Mouse (Mus musculus) embryonic facial prominence, embryonic 10.5 days (tissue): Measurements from ENCODE around the gene Dzip1. TPM values are rescaled to one million over a fixed set of nuclear protein-coding genes. Genes with fewer than 3 reads are reported as not detected.

ENCODE experiments used
- DNase-seq: peaks from one replicate; pipeline ENCODE4 v3.0.0-alpha.2; 2017; ENCODE audit warnings: low spot score
- H3K27ac ChIP-seq: fragments of 300-500 bp; sonication (generic); replicated peaks from 2 replicates; pipeline ENCODE4 v1.5.1; 2016; ENCODE audit warnings: mild to moderate bottlenecking
- H3K27me3 ChIP-seq: fragments of 300-500 bp; sonication (generic); replicated peaks from 2 replicates; pipeline ENCODE4 v1.6.1; 2016; ENCODE audit warnings: low read depth, mild to moderate bottlenecking; ENCODE audit not compliant: poor library complexity, severe bottlenecking
- H3K36me3 ChIP-seq: fragments of 300-500 bp; sonication (generic); replicated peaks from 2 replicates; pipeline ENCODE4 v1.6.1; 2016; ENCODE audit warnings: mild to moderate bottlenecking, moderate library complexity
- H3K4me1 ChIP-seq: fragments of 300-500 bp; sonication (generic); 2 replicates; pipeline ENCODE4 v1.6.1; 2016
- H3K4me3 ChIP-seq: fragments of 300-500 bp; sonication (generic); 2 replicates; pipeline ENCODE4 v1.5.1; 2016; ENCODE audit warnings: mild to moderate bottlenecking, moderate library complexity
- H3K9me3 ChIP-seq: fragments of 300-500 bp; sonication (generic); 2 replicates; pipeline ENCODE4 v1.6.1; 2016; ENCODE audit warnings: mild to moderate bottlenecking
- WGBS: fragments of 180-500 bp; shearing (Covaris S2); methylation state at CpG from one replicate; pipeline ENCODE4 v1.1.7; 2016; 5-methylcytosine and 5-hydroxymethylcytosine counted together
- polyA plus RNA-seq: library from polyadenylated mRNA; unstranded; fragments of >200 nt; fragmentation: Nextera tagmentation; extraction: Ambion mirVana; gene quantifications from 2 replicates; pipeline ENCODE4 v1.2.1, GENCODE M21; 2016

Dzip1 gene
- 23.3 and 25.5 TPM in 2 replicates for polyA plus RNA-seq

GRCm38 (mm10) chr14:118924673-118925615 is at the start of gene Dzip1:
Gene Dzip1, minus strand, starts transcription at chr14:118925460.
- peak within 1 kb of the TSS; percentile 71 for H3K4me3 ChIP-seq
- peaks cover 25% of the 10 kb centered on the region for H3K36me3 ChIP-seq
- peaks cover 43% of the 10 kb centered on the region for H3K4me1 ChIP-seq
- H3K9me3 ChIP-seq = no peaks in the 10 kb centered on the region
- peak within 1 kb of the TSS; percentile 93 for H3K27ac ChIP-seq
- WGBS = under 1% methylated on average over 55 of the region's 55 CpGs
- peak; percentile 92 for DNase-seq
- H3K27me3 ChIP-seq = peaks cover 40% of the 10 kb centered on the region

DNA sequence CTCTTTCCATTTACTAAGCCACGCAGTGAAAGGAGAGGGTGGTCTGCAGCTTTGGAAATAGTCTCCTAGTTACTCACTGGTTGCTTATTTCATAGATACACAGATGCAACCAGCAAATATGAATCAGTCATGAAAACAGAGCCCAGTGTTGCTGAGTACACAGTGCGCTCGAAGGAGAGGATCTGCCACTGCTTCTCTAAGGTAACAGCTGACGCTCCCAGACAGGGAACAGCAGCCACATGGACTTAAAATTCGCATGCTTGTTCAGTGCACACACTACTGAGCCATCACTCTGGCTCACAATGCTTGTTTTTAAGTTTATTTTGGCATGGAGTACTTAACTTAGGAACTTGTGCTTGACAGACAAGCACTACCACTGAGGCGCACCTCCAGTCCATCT is 47.0 kb upstream of the Dzip1 start:
- Histone ChIP-seq H3K27me3 (no peaks in the 10 kb centered on the region), H3K4me1 (no peaks in the 10 kb centered on the region), H3K27ac (no peak overlapping the region), H3K4me3 (no peak overlapping the region), H3K36me3 (peaks cover 100% of the 10 kb centered on the region), H3K9me3 (no peaks in the 10 kb centered on the region)
- no peak for DNase-seq
- WGBS = 92% methylated on average over 6 of the region's 6 CpGs

- Histone ChIP-seq H3K36me3 (peaks cover 69% of the 10 kb centered on the region), H3K4me1 (no peaks in the 10 kb centered on the region), H3K9me3 (no peaks in the 10 kb centered on the region), H3K4me3 (no peak overlapping the region), H3K27me3 (no peaks in the 10 kb centered on the region), H3K27ac (no peak overlapping the region)
- WGBS = 90% methylated on average over 7 of the region's 7 CpGs
- no peak for DNase-seq
Observed at GRCm38 (mm10) chr14:118967646-118968045, 42.4 kb upstream of the Dzip1 start.

DNA sequence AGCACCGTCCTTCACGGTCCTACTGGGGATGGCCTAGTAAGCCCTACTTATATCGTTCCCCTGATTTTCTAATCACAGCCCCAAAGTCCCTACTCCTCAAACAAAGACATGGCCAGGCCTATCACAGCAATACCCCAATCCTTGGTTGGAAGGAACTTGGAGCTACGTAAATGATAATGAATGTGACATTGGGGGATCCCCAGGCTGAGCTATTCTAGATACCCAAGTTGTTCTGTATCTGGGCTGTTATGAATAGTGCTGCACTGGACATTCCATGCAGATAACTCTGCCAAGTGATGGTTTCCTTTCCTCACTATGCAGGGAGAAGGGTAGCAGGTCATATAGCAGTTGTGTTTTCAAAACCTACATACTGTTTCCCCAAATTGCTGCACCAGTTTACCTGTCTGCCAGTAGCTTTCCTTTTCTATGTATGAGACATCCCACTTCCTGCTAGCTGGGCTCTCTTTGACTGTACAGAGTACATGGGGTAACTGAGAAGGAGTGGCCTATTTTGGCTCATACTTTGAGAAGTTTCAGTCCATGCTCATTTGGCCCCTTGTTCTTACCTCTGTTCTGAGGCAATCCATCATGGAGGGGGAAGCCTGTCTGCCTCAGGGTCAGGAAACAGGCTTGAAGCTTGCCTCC is 40.2 kb upstream of the Dzip1 start:
- H3K9me3 ChIP-seq = no peaks in the 10 kb centered on the region
- peaks cover 69% of the 10 kb centered on the region for H3K36me3 ChIP-seq
- H3K27ac ChIP-seq = no peak overlapping the region
- no peak for DNase-seq
- H3K4me3 ChIP-seq = no peak overlapping the region
- WGBS = 95% methylated on average over 4 of the region's 4 CpGs
- no peaks in the 10 kb centered on the region for H3K4me1 ChIP-seq
- H3K27me3 ChIP-seq = no peaks in the 10 kb centered on the region

DNA sequence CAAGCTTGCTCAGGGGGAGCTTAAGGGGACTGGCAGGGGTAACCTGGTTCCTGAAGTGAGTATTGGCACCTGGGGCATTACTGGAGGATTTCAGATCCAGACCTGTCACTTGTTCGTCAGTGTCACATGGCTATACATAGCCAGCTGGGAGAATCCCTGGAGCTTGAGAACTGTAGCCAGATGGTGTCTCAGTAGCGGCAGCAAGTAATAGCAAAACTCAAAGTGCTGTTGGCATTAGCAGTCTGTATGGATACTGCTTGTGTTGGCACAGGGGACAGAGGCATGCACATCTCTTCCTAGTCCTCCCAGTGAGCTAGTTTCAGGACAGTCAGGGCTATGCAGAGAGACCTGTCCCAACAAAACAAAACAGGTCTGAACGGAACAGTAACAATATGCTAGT is 32.8 kb upstream of the Dzip1 start:
- no peaks in the 10 kb centered on the region for H3K4me1 ChIP-seq
- H3K27ac ChIP-seq = no peak overlapping the region
- WGBS = 86% methylated on average over 3 of the region's 3 CpGs
- H3K4me3 ChIP-seq = no peak overlapping the region
- no peaks in the 10 kb centered on the region for H3K9me3 ChIP-seq
- no peak for DNase-seq
- H3K27me3 ChIP-seq = no peaks in the 10 kb centered on the region
- H3K36me3 ChIP-seq = peaks cover 85% of the 10 kb centered on the region

DNA sequence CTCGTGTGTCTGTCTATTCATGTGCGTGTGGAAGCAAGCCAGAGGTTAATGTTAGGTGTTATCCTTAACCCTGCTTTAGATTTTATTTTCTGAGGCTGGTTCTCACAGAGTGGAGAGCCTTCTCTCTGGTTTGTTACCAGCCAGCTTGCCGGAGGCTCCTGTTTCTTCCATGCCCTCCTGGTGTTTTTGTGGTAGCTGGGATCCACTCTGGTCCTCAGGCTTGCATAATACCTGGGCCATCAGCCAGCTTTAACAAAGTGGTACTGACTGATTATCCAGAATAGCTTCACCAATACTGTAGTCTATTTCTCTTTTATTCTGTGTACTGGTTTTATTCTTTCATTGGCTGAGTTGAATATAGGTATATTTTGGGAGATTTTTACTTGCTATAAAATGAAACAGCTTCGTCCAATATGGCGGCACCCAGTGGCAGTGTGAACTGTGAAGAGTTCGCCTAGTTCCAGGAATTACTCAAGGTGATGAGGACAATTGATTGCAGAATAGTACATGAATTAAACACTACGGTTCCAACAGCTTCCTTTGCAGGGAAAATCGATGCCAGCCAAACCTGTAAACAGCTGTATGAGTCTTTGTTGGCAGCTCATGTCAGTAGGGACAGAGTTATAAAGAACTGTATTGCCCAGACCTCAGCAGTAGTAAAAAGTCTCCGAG is 26.8 kb upstream of the Dzip1 start:
- WGBS = 95% methylated on average over 9 of the region's 9 CpGs
- H3K4me1 ChIP-seq = peaks cover 6% of the 10 kb centered on the region
- DNase-seq = no peak
- no peak overlapping the region for H3K27ac ChIP-seq
- no peaks in the 10 kb centered on the region for H3K9me3 ChIP-seq
- H3K27me3 ChIP-seq = no peaks in the 10 kb centered on the region
- H3K36me3 ChIP-seq = peaks cover 36% of the 10 kb centered on the region
- H3K4me3 ChIP-seq = no peak overlapping the region

DNA sequence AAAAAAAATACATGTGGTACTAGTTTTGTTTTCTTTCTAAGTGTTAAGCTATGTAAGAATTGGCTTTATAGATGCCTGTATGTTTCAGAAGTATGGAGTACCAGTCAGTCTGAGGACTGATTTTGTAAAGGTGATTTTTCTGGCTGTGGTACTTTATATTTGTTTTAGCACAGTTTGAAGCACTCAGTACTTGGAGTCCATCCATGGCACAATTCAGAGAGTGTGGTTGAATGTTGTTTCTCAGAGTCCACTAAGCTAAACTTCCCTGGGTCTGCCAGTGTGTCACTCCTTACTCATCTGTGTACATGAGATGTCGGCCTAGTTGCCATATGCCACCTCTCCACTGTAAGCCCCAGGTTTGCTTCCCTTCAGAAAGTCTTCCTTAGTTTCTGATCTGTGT is 23.6 kb upstream of the Dzip1 start:
- Histone ChIP-seq H3K36me3 (peaks cover 10% of the 10 kb centered on the region), H3K27ac (no peak overlapping the region), H3K27me3 (no peaks in the 10 kb centered on the region), H3K4me3 (no peak overlapping the region), H3K4me1 (peaks cover 6% of the 10 kb centered on the region), H3K9me3 (no peaks in the 10 kb centered on the region)
- no peak for DNase-seq
- 90% methylated on average over 1 of the region's 1 CpGs for WGBS

GRCm38 (mm10) chr14:118944702-118945101 is 19.4 kb upstream of the Dzip1 start:
- no peaks in the 10 kb centered on the region for H3K27me3 ChIP-seq
- WGBS = 83% methylated on average over 2 of the region's 2 CpGs
- H3K4me1 ChIP-seq = peaks cover 20% of the 10 kb centered on the region
- no peaks in the 10 kb centered on the region for H3K36me3 ChIP-seq
- DNase-seq = no peak
- no peak overlapping the region for H3K4me3 ChIP-seq
- no peak overlapping the region for H3K27ac ChIP-seq
- H3K9me3 ChIP-seq = no peaks in the 10 kb centered on the region

DNA sequence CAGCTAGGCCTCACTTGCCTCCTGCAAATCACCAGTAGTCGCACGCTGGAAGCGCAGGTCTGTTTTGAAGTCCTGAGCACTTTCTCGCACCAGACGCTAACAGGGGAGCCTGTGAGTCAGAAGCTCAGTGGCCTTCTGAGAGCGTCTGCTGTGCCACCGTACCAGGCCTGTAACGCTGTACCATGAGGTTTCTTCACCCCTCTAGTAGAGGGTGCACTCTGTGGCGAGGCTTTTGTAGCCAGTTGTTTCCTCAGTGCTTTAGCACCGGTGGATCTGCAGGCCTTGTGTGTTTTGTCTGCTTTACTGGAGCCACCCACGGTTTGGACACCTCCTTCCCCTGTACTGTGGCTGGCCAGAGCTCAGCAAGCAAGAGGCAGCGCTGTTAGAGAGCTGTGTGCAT is 16.8 kb upstream of the Dzip1 start:
- peaks cover 37% of the 10 kb centered on the region for H3K4me1 ChIP-seq
- WGBS = 42% methylated on average over 12 of the region's 12 CpGs
- no peak overlapping the region for H3K4me3 ChIP-seq
- H3K9me3 ChIP-seq = no peaks in the 10 kb centered on the region
- H3K27me3 ChIP-seq = no peaks in the 10 kb centered on the region
- no peaks in the 10 kb centered on the region for H3K36me3 ChIP-seq
- H3K27ac ChIP-seq = no peak overlapping the region; the same call in 1 of the 2 replicates
- DNase-seq = no peak

DNA sequence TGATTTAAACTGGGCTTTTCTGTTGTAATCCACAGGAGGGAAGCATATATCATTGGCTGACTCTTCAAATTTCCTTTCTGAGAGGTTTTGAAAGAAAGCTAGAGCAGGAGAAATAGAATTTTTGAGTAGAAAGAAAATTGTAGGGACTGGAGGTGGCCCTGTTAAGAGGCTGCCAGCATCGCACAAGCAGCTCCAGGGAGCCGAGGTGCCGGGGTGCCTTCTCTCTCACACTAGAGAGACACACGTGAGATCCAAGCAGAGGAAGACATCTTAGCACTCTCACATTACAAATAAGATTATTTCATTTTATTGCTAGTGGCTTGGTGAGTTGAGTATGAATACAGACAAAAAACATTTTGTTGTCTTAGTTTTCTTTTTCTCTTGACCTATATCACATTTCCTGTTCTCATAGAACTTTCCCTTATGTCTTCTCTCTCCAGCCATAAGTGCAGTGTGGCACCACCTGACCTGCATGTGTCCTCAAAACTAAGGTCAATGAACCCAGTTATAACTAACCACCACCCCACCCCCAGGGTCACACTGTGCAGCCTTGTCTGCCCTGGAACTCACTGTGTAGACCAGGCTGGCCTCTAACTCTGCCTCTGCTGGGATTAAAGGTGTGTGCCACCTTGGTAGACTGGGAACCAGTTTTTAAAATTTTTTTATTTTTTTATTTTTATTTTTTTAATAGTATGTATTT is 15.7 kb upstream of the Dzip1 start:
- WGBS = 76% methylated on average over 4 of the region's 4 CpGs
- no peak overlapping the region for H3K4me3 ChIP-seq
- no peaks in the 10 kb centered on the region for H3K9me3 ChIP-seq
- DNase-seq = no peak
- H3K27me3 ChIP-seq = no peaks in the 10 kb centered on the region
- H3K36me3 ChIP-seq = no peaks in the 10 kb centered on the region
- no peak overlapping the region for H3K27ac ChIP-seq
- H3K4me1 ChIP-seq = peaks cover 47% of the 10 kb centered on the region

DNA sequence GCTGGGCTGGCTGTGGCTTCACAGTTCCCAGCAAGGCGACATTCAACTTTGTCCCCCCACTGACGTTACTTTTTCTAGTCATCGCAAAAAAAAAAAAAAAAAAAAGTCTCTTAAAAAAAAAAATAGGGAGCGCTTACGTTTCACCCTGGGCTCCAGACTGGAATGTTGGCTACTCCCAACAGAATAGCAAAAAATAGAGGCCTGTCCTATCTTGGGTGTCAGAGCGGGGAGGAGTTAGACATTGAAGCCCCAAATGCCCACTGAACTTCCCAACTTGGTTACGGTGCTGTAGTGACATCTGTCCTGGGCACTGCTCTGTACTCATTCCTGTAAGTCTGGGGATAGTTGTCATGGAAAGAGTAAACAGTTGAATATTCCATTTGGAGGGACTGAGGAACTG is 13.3 kb upstream of the Dzip1 start:
- no peak for DNase-seq

More for the DNA sequence above, 13.3 kb upstream of the Dzip1 start:
- peak overlapping the region; percentile 100 for H3K4me3 ChIP-seq
- H3K27ac ChIP-seq = peak overlapping the region; percentile 96
- 2% methylated on average over 7 of the region's 7 CpGs for WGBS
- no peaks in the 10 kb centered on the region for H3K36me3 ChIP-seq
- H3K27me3 ChIP-seq = no peaks in the 10 kb centered on the region
- H3K4me1 ChIP-seq = peaks cover 52% of the 10 kb centered on the region
- H3K9me3 ChIP-seq = no peaks in the 10 kb centered on the region
